Mouse (Mus musculus): ENCODE measurements at regions not wholly inside any gene's neighbourhood (a gene's known extent, or its start where the extent isn't known, plus 50 kb on each side); places are given as distances from the start of the nearest gene placed in this dataset.

DNA sequence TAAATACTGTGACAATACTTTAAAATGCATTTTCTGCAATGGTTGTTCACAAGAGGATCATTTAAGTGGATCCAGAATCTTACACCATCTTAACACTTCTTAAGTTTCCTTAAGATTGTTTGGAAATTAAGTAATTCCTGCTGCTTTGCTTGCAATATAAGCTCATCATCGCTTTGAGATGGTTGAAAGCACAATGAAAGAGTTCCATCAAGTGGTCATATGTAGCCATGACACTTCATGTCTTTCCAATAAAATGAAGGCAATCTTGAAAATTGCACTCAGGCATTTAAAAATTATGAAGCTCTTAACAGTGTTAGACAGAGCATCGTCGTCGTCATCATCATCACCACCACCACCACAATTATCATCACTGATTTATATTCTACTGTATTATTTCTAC is 223.8 kb downstream of the Lipi start:
- Histone ChIP-seq H3K4me3 (no peak overlapping the region), H3K27me3 (no peaks in the 10 kb centered on the region), H3K9me3 (no peaks in the 10 kb centered on the region), H3K36me3 (no peaks in the 10 kb centered on the region), H3K9ac (no peak overlapping the region), H3K4me1 (replicated peaks) (peaks cover 7% of the 10 kb centered on the region), H3K4me2 (no peak overlapping the region), H3K27ac (replicated peaks) (no peak overlapping the region)
- WGBS: 66% methylated on average over 4 of the region's 4 CpGs
- ATAC-seq (ENCODE audit: low FRiP score, low read depth): no peak

DNA sequence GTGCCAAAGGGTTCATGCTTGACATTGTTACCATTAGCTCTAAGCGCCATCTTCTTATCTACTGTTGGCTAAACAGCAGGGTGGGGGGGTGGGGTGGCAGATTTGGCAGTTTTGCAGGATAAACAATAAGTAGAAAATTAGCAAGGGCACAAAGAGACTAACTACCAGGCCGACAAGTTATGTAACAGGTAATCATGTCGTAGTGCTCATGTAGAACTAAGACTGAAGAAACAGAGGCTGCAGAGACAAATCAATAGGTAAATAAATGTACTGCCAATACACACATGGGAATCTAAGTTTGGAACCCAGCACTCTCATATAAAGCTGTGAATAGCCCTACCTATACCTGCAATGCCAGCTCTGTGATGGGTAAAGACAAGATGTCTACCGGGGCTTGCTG is 225.1 kb downstream of the Lipi start:
- no peaks in the 10 kb centered on the region for H3K9me3 ChIP-seq
- no peaks in the 10 kb centered on the region for H3K27me3 ChIP-seq
- WGBS: 89% methylated on average over 4 of the region's 4 CpGs
- no peak overlapping the region for H3K27ac ChIP-seq (replicated peaks)
- no peak overlapping the region for H3K4me2 ChIP-seq
- no peaks in the 10 kb centered on the region for H3K36me3 ChIP-seq
- H3K4me3 ChIP-seq: no peak overlapping the region
- no peak for ATAC-seq (ENCODE audit: low FRiP score, low read depth)
- H3K9ac ChIP-seq: no peak overlapping the region
- H3K4me1 ChIP-seq (replicated peaks): peaks cover 7% of the 10 kb centered on the region

GRCm38 (mm10) chr16:75353394-75353793 is 232.5 kb downstream of the Lipi start:
- Histone ChIP-seq H3K9ac (no peak overlapping the region), H3K27ac (replicated peaks) (no peak overlapping the region), H3K27me3 (no peaks in the 10 kb centered on the region), H3K9me3 (no peaks in the 10 kb centered on the region), H3K36me3 (no peaks in the 10 kb centered on the region), H3K4me3 (no peak overlapping the region), H3K4me2 (no peak overlapping the region), H3K4me1 (replicated peaks) (no peaks in the 10 kb centered on the region)
- WGBS: 95% methylated on average over 1 of the region's 1 CpGs
- ATAC-seq (ENCODE audit: low FRiP score, low read depth): no peak

GRCm38 (mm10) chr16:75344201-75344927 is 241.5 kb downstream of the Lipi start:
- no peak for ATAC-seq (ENCODE audit: low FRiP score, low read depth)
- Histone ChIP-seq H3K36me3 (no peaks in the 10 kb centered on the region), H3K4me1 (replicated peaks) (no peaks in the 10 kb centered on the region), H3K4me2 (no peak overlapping the region), H3K9me3 (no peaks in the 10 kb centered on the region), H3K27me3 (no peaks in the 10 kb centered on the region), H3K9ac (no peak overlapping the region), H3K27ac (replicated peaks) (no peak overlapping the region), H3K4me3 (no peak overlapping the region)
- 80% methylated on average over 8 of the region's 8 CpGs for WGBS

DNA sequence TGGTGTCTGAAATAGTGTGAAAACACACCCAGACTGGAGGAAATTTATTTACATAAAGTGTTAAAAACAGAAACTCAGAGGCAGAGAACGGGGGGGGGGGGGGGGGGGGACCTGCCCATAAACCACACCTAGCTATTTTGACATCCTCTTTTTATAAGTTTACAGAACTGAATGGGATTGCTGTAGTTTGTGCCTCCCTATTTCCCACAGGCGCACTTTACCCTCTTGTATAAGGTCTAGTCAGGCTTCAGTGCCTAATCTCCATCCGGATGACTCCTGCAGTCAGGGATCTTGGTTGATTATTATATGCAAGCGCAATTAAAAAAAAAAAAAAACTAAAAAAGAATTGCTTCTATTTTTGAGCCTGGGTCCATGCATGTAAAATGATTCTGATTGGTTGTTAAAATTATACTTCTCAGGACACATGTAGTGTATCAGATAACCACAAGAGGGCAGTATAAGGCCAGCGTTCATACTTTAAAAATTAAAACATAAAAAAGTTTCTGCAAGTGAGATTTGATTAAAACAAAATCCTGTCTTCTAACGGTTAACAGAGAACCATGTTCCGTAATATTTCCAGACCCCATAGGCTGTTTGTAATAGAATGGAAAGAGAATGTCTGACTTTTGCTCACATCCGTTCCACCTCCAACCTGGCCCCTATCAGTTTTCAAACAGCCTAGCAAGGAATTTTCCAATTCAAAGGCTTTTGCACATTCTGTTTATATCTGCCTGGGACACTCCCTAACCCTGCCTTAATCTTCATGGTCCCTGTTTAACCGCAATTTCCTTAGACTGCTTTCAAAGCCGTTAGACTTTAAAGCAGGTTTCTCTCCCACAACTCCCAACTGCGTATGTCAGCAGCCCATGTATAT is 242.6 kb downstream of the Lipi start:
- no peak overlapping the region for H3K4me2 ChIP-seq
- no peak overlapping the region for H3K27ac ChIP-seq (replicated peaks)
- H3K4me3 ChIP-seq: no peak overlapping the region
- no peaks in the 10 kb centered on the region for H3K9me3 ChIP-seq
- H3K27me3 ChIP-seq: no peaks in the 10 kb centered on the region
- no peak overlapping the region for H3K9ac ChIP-seq
- 55% methylated on average over 11 of the region's 11 CpGs for whole genome bisulfite sequencing
- no peak for ATAC-seq (ENCODE audit: low FRiP score, low read depth)
- H3K36me3 ChIP-seq: no peaks in the 10 kb centered on the region
- H3K4me1 ChIP-seq (replicated peaks): no peaks in the 10 kb centered on the region

GRCm38 (mm10) chr16:75334228-75334627 is 251.6 kb downstream of the Lipi start:
- no peaks in the 10 kb centered on the region for H3K9me3 ChIP-seq
- H3K4me1 ChIP-seq (replicated peaks): no peaks in the 10 kb centered on the region
- ATAC-seq (ENCODE audit: low FRiP score, low read depth): no peak
- H3K36me3 ChIP-seq: no peaks in the 10 kb centered on the region
- H3K4me2 ChIP-seq: no peak overlapping the region
- no peak overlapping the region for H3K4me3 ChIP-seq
- H3K27ac ChIP-seq (replicated peaks): no peak overlapping the region
- no peak overlapping the region for H3K9ac ChIP-seq
- 86% methylated on average over 2 of the region's 2 CpGs for WGBS
- H3K27me3 ChIP-seq: no peaks in the 10 kb centered on the region

GRCm38 (mm10) chr16:75333750-75334149 is 252.1 kb downstream of the Lipi start:
- no peaks in the 10 kb centered on the region for H3K4me1 ChIP-seq (replicated peaks)
- no peaks in the 10 kb centered on the region for H3K36me3 ChIP-seq
- 80% methylated on average over 5 of the region's 5 CpGs for WGBS
- H3K27me3 ChIP-seq: no peaks in the 10 kb centered on the region
- no peak overlapping the region for H3K4me2 ChIP-seq
- no peak overlapping the region for H3K4me3 ChIP-seq
- no peak for ATAC-seq (ENCODE audit: low FRiP score, low read depth)
- no peak overlapping the region for H3K9ac ChIP-seq
- H3K27ac ChIP-seq (replicated peaks): no peak overlapping the region
- H3K9me3 ChIP-seq: no peaks in the 10 kb centered on the region

GRCm38 (mm10) chr16:75332853-75333252 is 253.0 kb downstream of the Lipi start:
- Histone ChIP-seq H3K4me1 (replicated peaks) (no peaks in the 10 kb centered on the region), H3K27me3 (no peaks in the 10 kb centered on the region), H3K9me3 (no peaks in the 10 kb centered on the region), H3K4me3 (no peak overlapping the region), H3K36me3 (no peaks in the 10 kb centered on the region), H3K9ac (no peak overlapping the region), H3K27ac (replicated peaks) (no peak overlapping the region), H3K4me2 (no peak overlapping the region)
- whole genome bisulfite sequencing: 80% methylated on average over 4 of the region's 4 CpGs
- ATAC-seq (ENCODE audit: low FRiP score, low read depth): no peak

GRCm38 (mm10) chr16:75325296-75325695 is 260.6 kb downstream of the Lipi start:
- ATAC-seq (ENCODE audit: low FRiP score, low read depth): no peak
- 78% methylated on average over 1 of the region's 1 CpGs for WGBS
- H3K4me3 ChIP-seq: no peak overlapping the region

GRCm38 (mm10) chr16:75304743-75305142 is 281.1 kb downstream of the Lipi start:
- Histone ChIP-seq H3K4me3 (no peak overlapping the region), H3K27ac (replicated peaks) (no peak overlapping the region), H3K36me3 (no peaks in the 10 kb centered on the region), H3K4me1 (replicated peaks) (no peaks in the 10 kb centered on the region), H3K9me3 (no peaks in the 10 kb centered on the region), H3K4me2 (no peak overlapping the region), H3K9ac (no peak overlapping the region), H3K27me3 (no peaks in the 10 kb centered on the region)
- WGBS: 83% methylated on average over 4 of the region's 4 CpGs
- no peak for ATAC-seq (ENCODE audit: low FRiP score, low read depth)

More at GRCm38 (mm10) chr16:75325296-75325695, 260.6 kb downstream of the Lipi start:
- H3K27ac ChIP-seq (replicated peaks): no peak overlapping the region
- no peaks in the 10 kb centered on the region for H3K27me3 ChIP-seq
- no peaks in the 10 kb centered on the region for H3K4me1 ChIP-seq (replicated peaks)
- no peak overlapping the region for H3K9ac ChIP-seq
- no peaks in the 10 kb centered on the region for H3K9me3 ChIP-seq
- no peak overlapping the region for H3K4me2 ChIP-seq
- no peaks in the 10 kb centered on the region for H3K36me3 ChIP-seq

DNA sequence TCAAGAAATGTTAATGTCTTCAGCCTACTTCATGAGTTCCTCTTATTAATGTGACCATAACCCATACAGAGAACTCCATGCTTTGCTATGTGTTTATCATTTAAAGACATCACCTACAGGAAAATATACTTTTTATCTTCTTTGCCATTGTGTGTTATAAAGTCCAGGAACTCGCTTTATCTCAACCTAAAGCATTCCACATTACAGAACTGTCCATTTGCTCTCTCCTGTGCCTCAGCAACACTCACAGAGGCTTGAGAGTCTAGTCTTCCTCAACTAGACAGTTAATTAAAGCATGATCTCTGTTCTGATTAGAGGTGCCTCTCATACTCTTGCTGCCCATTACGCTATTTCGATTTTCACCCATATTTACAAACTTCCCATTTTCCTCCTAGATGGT is 288.4 kb downstream of the Lipi start:
- 93% methylated on average over 3 of the region's 3 CpGs for WGBS
- H3K4me1 ChIP-seq (replicated peaks): no peaks in the 10 kb centered on the region
- no peak for ATAC-seq (ENCODE audit: low FRiP score, low read depth)

DNA sequence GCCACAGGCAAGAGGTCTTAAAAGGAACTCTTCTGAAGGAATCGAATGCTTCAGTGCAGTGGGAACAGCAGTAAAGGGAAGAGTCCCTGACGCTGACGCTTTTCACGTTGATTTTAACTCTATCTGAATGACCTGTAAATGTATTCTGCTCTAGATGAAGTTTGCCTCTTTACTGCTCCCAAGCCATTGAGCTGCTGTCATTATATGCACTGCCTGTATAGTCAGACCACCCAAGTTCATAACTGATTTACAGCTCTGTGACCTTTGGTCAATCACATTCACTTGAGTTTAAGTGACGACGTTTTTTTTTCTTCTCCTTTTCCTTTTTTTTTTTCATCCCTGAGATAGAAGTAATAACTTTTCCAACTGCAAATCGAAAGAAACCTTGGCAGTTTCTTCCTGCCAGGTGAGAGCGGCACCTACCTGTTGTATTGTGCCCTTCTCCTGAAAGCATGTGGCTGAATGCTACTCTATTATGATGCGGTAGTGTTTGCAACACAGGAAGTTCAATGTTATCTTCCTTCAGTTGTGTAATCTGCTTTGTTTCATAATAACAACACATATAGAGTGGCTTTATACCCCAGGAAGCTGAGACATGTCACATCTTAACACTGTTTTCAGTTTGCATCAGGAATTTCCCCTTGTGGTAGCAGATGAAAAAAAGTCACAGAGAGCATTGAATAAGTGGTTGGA is 293.0 kb downstream of the Lipi start:
- 82% methylated on average over 9 of the region's 9 CpGs for WGBS
- Histone ChIP-seq H3K27me3 (no peaks in the 10 kb centered on the region), H3K9ac (no peak overlapping the region), H3K4me1 (replicated peaks) (no peaks in the 10 kb centered on the region), H3K4me3 (no peak overlapping the region), H3K4me2 (no peak overlapping the region), H3K36me3 (no peaks in the 10 kb centered on the region), H3K27ac (replicated peaks) (no peak overlapping the region), H3K9me3 (no peaks in the 10 kb centered on the region)
- no peak for ATAC-seq (ENCODE audit: low FRiP score, low read depth)

More for the DNA sequence above, 288.4 kb downstream of the Lipi start:
- Histone ChIP-seq H3K27ac (replicated peaks) (no peak overlapping the region), H3K9me3 (no peaks in the 10 kb centered on the region), H3K36me3 (no peaks in the 10 kb centered on the region), H3K9ac (no peak overlapping the region), H3K4me3 (no peak overlapping the region), H3K27me3 (no peaks in the 10 kb centered on the region), H3K4me2 (no peak overlapping the region)
